Comparison of ENCODE assay signal across 15 mouse cellular contexts in the genomic region with DNA sequence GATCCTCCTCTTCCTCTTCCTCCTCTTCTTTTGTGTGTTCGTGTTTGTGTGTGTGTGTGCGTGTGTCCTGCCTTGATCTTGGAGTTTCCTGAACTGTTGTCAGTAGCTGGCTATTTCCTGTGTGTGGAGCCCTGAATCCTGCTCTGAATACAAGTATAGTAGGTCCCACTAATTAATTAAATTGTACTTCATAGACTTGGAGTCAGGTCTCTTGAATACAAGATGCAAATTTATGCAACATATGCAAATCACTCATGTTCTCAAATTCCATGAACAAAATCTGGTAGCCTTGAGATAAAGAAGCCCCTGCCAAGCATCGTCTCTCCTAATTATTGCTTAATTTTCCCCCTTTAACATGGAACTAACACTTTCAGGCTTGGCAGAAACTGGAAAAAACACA.
"Had no signal": no experiment of that assay in that cellular context is flagged by ENCODE, and none has a peak within 500 bp of the region (broad histone marks: within the 10 kb centered on the region; RNA-seq: fewer than 3 reads in every experiment).

No protein-coding gene starts in this region.

- H3K4me1 ChIP-seq: liver, embryonic 13.5 days had no signal

- ATAC-seq: midbrain, embryonic 16.5 days had no signal

- H3K9me3 ChIP-seq: kidney, embryonic 15.5 days; liver, embryonic 13.5 days had no signal

- H3K27me3 ChIP-seq: kidney, embryonic 15.5 days; liver, embryonic 13.5 days had no signal

- H3K36me3 ChIP-seq: kidney, embryonic 15.5 days; liver, embryonic 13.5 days had no signal

- H3K9ac ChIP-seq: kidney, embryonic 15.5 days; liver, embryonic 13.5 days had no signal

- DNase-seq: kidney, adult 11 months; kidney, adult 8-10 months; kidney, postnatal 10 days; kidney, postnatal 36 days; layer of hippocampus, postnatal 36 days; liver, embryonic 13.5 days; lung, adult 2 months; thymus, adult 2 months; thymus, postnatal 14 days; thymus, postnatal 4 days had no signal

- H3K27ac ChIP-seq: kidney, embryonic 15.5 days; left cerebral cortex, adult 2 months; liver, embryonic 13.5 days; macrophage; stomach, postnatal 0 days had no signal

- H3K4me2 ChIP-seq: kidney, embryonic 15.5 days; liver, embryonic 13.5 days had no signal

- H3K4me3 ChIP-seq: kidney, embryonic 15.5 days; left cerebral cortex, adult 2 months; liver, embryonic 13.5 days had no signal
